Mouse (Mus musculus) hindbrain, postnatal 0 days (tissue): ENCODE data around the gene Grid2. TPM values are rescaled to one million over a fixed set of nuclear protein-coding genes. Genes with fewer than 3 reads are reported as not detected.
A peak's percentile ranks its signal among the peaks of the same experiment; 100 is the strongest.

Source experiments
- ATAC-seq: fragments of 200-750 bp; cut with Nextera tagmentation; 2 replicates; pipeline ENCODE4 v1.8.0; 2017; ENCODE audit warnings: mild to moderate bottlenecking, moderate TSS enrichment, moderate library complexity
- DNase-seq: peaks from one replicate; pipeline ENCODE4 v3.0.0-alpha.2; 2015; ENCODE audit warnings: low spot score
- H3K27ac ChIP-seq: fragments of 300-500 bp; sonication (generic); 2 replicates; pipeline ENCODE4 v1.5.1; 2014; ENCODE audit warnings: mild to moderate bottlenecking
- H3K27me3 ChIP-seq: fragments of 300-500 bp; sonication (generic); 2 replicates; pipeline ENCODE4 v1.6.1; 2014; ENCODE audit warnings: low read length, mixed read lengths; ENCODE audit not compliant: insufficient read depth
- H3K36me3 ChIP-seq: fragments of 300-500 bp; sonication (generic); 2 replicates; pipeline ENCODE4 v1.6.1; 2014; ENCODE audit warnings: low read length, mixed read lengths; ENCODE audit not compliant: insufficient read depth
- H3K4me1 ChIP-seq: fragments of 300-500 bp; sonication (generic); 2 replicates; pipeline ENCODE4 v1.6.1; 2014; ENCODE audit warnings: antibody characterized with exemption, low read length, mixed read lengths; ENCODE audit not compliant: insufficient read depth
- H3K4me2 ChIP-seq: fragments of 300-500 bp; sonication (generic); 2 replicates; pipeline ENCODE4 v1.6.1; 2014; ENCODE audit warnings: low read depth, mild to moderate bottlenecking, low read length, moderate library complexity, mixed read lengths
- H3K4me3 ChIP-seq: fragments of 300-500 bp; sonication (generic); 2 replicates; pipeline ENCODE4 v1.5.1; 2014; ENCODE audit warnings: low read length
- H3K9ac ChIP-seq: fragments of 300-500 bp; sonication (generic); replicated peaks from 2 replicates; pipeline ENCODE4 v1.6.1; 2014; ENCODE audit warnings: mild to moderate bottlenecking, low read length, moderate library complexity, mixed read lengths
- H3K9me3 ChIP-seq: fragments of 300-500 bp; sonication (generic); 2 replicates; pipeline ENCODE4 v1.6.1; 2016; ENCODE audit warnings: low read length, mixed read lengths
- CTCF ChIP-seq: IDR thresholded peaks from 2 replicates; pipeline ENCODE4 v1.5.1; 2016; ENCODE audit warnings: antibody characterized with exemption, control low read depth, low read depth
- WGBS: fragments of 180-500 bp; shearing (Covaris S2); extraction: QIAGEN DNeasy Blood & Tissue Kit; methylation state at CpG from one replicate; pipeline ENCODE4 v1.1.7; 2014; 5-methylcytosine and 5-hydroxymethylcytosine counted together
- polyA plus RNA-seq: library from polyadenylated mRNA; unstranded; fragments of >200 nt; fragmentation: Nextera tagmentation; extraction: Ambion mirVana; gene quantifications from 2 replicates; pipeline ENCODE4 v1.2.1, GENCODE M21; 2015
- total RNA-seq: library from RNA; depleted of rRNA; stranded (reverse); fragments of >200 nt; gene quantifications from 2 replicates; pipeline ENCODE4 v1.2.3, GENCODE M21; 2014

Gene Grid2
- total and polyA plus RNA-seq, 2 experiments from 2014 or later, result 19.5 to 51.0 TPM

GRCm38 (mm10) chr6:64729231-64730011 is 1473.7 kb downstream of the Grid2 start:
- Histone ChIP-seq H3K27me3 (peaks cover 15% of the 10 kb centered on the region), H3K4me2 (peak overlapping the region; percentile 56), H3K9me3 (no peaks in the 10 kb centered on the region), H3K36me3 (no peaks in the 10 kb centered on the region), H3K27ac (peak overlapping the region; percentile 48; the same call in 1 of the 2 replicates), H3K9ac (peak overlapping the region; percentile 43), H3K4me3 (peak overlapping the region; percentile 45), H3K4me1 (0 out of 2 replicates have a peak, but pooled peaks cover 4% of the 10 kb centered on the region)
- DNase-seq, result peak; percentile 23
- no peak for TF ChIP-seq CTCF
- under 1% methylated on average over 53 of the region's 53 CpGs for WGBS
- ATAC-seq, result peak; percentile 62

GRCm38 (mm10) chr6:64730030-64730429 is 1474.4 kb downstream of the Grid2 start:
- peak overlapping the region; percentile 43 for H3K9ac ChIP-seq
- H3K4me3 ChIP-seq, result peak overlapping the region; percentile 45
- no peaks in the 10 kb centered on the region for H3K9me3 ChIP-seq
- H3K36me3 ChIP-seq, result no peaks in the 10 kb centered on the region
- under 1% methylated on average over 19 of the region's 19 CpGs for WGBS
- H3K27ac ChIP-seq, result no peak overlapping the region
- peak overlapping the region; percentile 56 for H3K4me2 ChIP-seq
- DNase-seq, result no peak
- peaks cover 21% of the 10 kb centered on the region for H3K27me3 ChIP-seq
- 0 out of 2 replicates have a peak, but pooled peaks cover 8% of the 10 kb centered on the region for H3K4me1 ChIP-seq
- no peak for TF ChIP-seq CTCF
- no peak for ATAC-seq

- WGBS, result 3% methylated on average over 14 of the region's 14 CpGs
- Histone ChIP-seq H3K4me1 (0 out of 2 replicates have a peak, but pooled peaks cover 8% of the 10 kb centered on the region), H3K27ac (no peak overlapping the region), H3K36me3 (no peaks in the 10 kb centered on the region), H3K9ac (peak overlapping the region; percentile 43), H3K27me3 (peaks cover 22% of the 10 kb centered on the region), H3K9me3 (no peaks in the 10 kb centered on the region), H3K4me3 (peak overlapping the region; percentile 45), H3K4me2 (peak overlapping the region; percentile 56; the same call in 1 of the 2 replicates)
- ATAC-seq (no peak), DNase-seq (no peak)
- no peak for TF ChIP-seq CTCF
These were observed 1474.9 kb downstream of the Grid2 start for GRCm38 (mm10) chr6:64730506-64731020.

GRCm38 (mm10) chr6:64731126-64731525 is 1475.5 kb downstream of the Grid2 start:
- DNase-seq (no peak), ATAC-seq (no peak)
- Histone ChIP-seq H3K4me3 (peak overlapping the region; percentile 45; the same call in 1 of the 2 replicates), H3K9ac (no peak overlapping the region), H3K27me3 (peaks cover 22% of the 10 kb centered on the region), H3K27ac (no peak overlapping the region), H3K36me3 (no peaks in the 10 kb centered on the region), H3K4me1 (0 out of 2 replicates have a peak, but pooled peaks cover 8% of the 10 kb centered on the region), H3K9me3 (no peaks in the 10 kb centered on the region), H3K4me2 (peak overlapping the region; percentile 21; the same call in 1 of the 2 replicates)
- WGBS, result 3% methylated on average over 7 of the region's 7 CpGs
- no peak for TF ChIP-seq CTCF

- no peak for TF ChIP-seq CTCF
- WGBS, result 5% methylated on average over 8 of the region's 8 CpGs
- H3K36me3 ChIP-seq, result no peaks in the 10 kb centered on the region
- peak overlapping the region; percentile 21 for H3K4me2 ChIP-seq
- H3K9me3 ChIP-seq, result no peaks in the 10 kb centered on the region
- peak overlapping the region; percentile 4; the same call in 1 of the 2 replicates for H3K27ac ChIP-seq
- no peak overlapping the region for H3K4me3 ChIP-seq
- no peak for DNase-seq
- peaks cover 22% of the 10 kb centered on the region for H3K27me3 ChIP-seq
- no peak for ATAC-seq
- no peak overlapping the region for H3K9ac ChIP-seq
- H3K4me1 ChIP-seq, result 0 out of 2 replicates have a peak, but pooled peaks cover 8% of the 10 kb centered on the region
These were observed 1476.1 kb downstream of the Grid2 start for GRCm38 (mm10) chr6:64731621-64732320.

- peak; percentile 5 for DNase-seq
These were observed 1477.6 kb downstream of the Grid2 start for GRCm38 (mm10) chr6:64733311-64733710.

More at GRCm38 (mm10) chr6:64733311-64733710, 1477.6 kb downstream of the Grid2 start:
- Histone ChIP-seq H3K9me3 (no peaks in the 10 kb centered on the region), H3K27me3 (peaks cover 22% of the 10 kb centered on the region), H3K27ac (no peak overlapping the region), H3K36me3 (no peaks in the 10 kb centered on the region), H3K4me3 (no peak overlapping the region), H3K4me2 (0 out of 2 replicates have a peak overlapping the region, but pooled peaks have one; percentile 92), H3K4me1 (0 out of 2 replicates have a peak, but pooled peaks cover 8% of the 10 kb centered on the region), H3K9ac (no peak overlapping the region)
- 6% methylated on average over 4 of the region's 4 CpGs for WGBS
- TF ChIP-seq CTCF, result no peak
- ATAC-seq, result no peak
